Mouse (Mus musculus): ENCODE measurements around the gene Olfr764-ps1.

DNA sequence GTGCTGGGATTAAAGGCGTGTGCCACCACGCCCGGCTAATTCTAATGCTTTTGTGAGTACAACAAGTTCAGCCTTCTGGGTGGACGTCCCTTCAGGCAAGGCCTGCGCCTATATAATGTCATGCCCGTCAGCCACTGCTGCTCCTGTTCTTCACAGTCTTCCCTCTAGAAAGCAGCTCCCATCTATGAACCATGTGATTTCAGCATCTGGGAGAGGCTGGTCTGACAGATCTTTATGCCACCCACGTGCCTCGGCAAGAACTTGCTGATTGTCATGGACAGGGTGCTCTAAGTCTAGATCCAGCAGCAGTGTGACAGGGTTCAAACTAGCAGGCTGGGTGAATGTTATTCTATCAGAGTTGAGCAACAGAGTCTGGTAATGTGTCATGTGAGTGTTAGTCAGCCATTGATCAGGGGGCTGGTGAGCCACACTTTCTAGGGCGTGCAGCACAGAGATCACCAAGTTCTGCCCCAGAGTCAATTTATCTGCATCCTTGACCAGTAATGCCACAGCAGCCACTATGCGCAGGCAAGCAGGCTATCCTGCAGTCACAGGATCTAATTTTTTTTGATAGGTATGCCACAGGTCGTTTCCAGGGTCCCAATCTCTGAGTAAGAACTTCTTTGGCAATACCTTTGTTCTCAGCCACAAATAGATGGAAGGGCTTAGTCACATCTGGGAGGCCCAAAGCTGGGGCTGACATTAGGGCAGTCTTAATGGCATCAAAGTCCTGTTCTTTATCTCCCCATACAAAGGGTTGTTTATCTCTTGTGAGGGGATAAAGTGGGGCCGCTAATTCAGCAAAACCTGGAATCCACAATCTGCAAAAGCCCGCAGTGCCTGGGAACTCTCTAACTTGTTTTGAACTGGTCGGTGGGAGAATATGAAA is 35.4 kb downstream of the Olfr764-ps1 start:
- TF ChIP-seq CTCF (IDR thresholded peaks at IDR 0.05; ENCODE audit: insufficient read depth, low read length) (no peak), POLR2A (IDR thresholded peaks at IDR 0.05; ENCODE audit: borderline replicate concordance, extremely low read depth, low read depth, low read length) (no peak)
